Mouse (Mus musculus): Measurements from ENCODE around the gene Nags.

DNA sequence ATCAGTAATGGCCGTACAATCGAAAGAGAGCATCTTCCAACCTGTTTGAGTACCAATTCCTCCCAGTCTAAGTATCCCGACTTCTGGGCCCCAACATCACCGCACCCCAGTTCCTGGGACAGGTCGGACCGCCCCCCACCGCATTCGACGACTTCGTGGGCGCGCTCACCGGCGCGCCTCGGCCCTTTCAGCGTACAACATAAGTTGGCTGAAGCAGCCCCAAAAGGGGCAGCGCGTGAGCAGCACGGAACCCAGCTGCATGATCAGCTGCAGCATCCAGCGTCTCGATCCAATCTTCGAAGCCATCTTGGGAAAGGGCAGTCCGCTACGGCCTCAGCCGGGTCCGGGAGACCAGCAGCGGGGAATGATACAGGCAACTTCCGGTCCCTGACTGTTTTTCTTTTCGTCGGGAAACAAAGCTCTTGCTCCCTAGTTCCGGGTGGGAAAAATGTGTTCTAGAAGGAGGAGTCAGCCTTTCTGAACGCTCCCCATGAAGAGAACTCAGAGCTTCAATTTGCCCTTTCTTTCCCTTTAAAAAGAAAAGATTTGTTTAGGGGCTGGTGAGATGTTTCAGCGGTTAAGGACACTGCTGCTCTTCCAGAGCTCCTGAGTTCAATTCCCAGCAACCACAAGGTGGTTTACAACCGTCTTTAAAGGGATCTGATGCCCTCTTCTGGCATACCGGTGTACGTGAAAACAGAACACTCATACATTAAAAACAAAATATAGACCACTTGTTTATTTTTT lies 10.9 kb downstream of the Nags start, which contains the start of gene Tmem101:
- TF ChIP-seq CTCF (conservative IDR thresholded peaks at IDR 0.05; ENCODE audit: insufficient read depth, insufficient read length, low read depth, low read length) (peak; percentile 33), POLR2A (IDR thresholded peaks at IDR 0.05; ENCODE audit: low read depth, low read length) (peak; percentile 44)

Measured in kidney, adult 2 months (tissue).